Mouse (Mus musculus) urinary bladder, adult 2 months (tissue): ENCODE data around the gene Gzmk. TPM values are rescaled to one million over a fixed set of nuclear protein-coding genes. Genes with fewer than 3 reads are reported as not detected.

Experiments
- DNase-seq: peaks from one replicate; pipeline ENCODE4 v3.0.0; 2022; ENCODE audit warnings: low spot score
- polyA plus RNA-seq: library from polyadenylated mRNA; depleted of rRNA; stranded (reverse); fragments of >200 nt; gene quantifications from 2 replicates; pipeline ENCODE4 v1.2.3, GENCODE M21; 2012; rRNA removed

The Gzmk gene
- polyA plus RNA-seq, 1 experiment, result 0.23 TPM

DNA sequence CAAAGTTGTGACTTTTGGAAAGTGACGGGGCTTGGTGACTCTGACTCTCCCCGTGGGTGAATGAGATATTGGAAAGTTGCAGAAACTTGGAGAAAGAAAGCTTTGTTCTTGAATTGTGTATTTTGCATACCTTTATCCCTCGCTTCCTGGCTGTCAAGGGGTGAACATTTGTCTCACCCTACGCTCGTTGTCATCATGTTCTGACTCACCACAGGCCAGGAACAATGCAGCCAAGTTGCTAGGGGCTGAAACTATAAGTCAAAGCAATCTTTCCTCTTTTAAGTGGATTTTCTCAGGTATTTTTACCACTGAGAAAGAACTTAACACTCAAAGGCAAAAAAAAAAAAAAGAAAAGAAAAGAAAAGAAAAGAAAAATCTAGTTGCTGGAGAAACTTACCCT lies 22.6 kb downstream of the Gzmk start:
- DNase-seq, result no peak

DNA sequence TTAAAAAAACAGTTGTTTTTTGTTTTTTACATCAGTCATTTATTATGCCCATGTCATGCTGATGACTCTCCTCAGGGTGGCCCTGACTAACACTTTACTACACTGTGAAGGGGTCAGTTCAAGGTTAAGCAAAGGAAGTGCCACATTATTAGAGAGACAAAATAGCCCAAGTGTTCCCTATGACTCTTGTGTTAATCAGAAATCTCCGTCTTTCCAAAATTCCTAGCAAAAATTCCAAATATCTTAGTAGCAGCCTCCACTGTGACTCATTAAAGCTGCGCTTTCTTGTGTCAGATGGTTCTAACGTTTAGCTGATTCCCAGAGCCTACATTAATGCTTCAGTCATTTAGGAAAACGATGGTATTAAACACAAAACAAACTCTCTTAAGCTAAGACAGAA lies 23.5 kb downstream of the Gzmk start:
- no peak for DNase-seq

DNA sequence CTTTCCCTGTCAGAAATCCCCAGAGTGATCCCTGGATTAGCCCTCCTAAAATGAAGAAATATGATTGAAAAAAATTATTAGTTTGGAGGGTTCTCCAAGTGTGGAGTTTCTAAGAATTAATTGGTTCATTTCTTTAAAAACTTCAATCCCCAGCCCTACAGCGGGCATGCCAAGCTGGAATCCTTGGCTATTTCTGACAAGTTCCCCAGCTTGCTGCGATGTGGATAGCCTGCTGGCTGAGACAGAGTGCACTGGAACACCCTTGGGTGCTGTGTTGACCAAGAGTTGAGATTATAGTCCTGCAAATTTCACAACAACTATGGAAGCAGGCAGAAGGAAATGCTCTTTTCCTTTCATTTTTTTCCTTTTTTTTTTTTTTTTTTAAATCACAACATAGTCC lies 24.1 kb downstream of the Gzmk start:
- DNase-seq, result no peak

DNA sequence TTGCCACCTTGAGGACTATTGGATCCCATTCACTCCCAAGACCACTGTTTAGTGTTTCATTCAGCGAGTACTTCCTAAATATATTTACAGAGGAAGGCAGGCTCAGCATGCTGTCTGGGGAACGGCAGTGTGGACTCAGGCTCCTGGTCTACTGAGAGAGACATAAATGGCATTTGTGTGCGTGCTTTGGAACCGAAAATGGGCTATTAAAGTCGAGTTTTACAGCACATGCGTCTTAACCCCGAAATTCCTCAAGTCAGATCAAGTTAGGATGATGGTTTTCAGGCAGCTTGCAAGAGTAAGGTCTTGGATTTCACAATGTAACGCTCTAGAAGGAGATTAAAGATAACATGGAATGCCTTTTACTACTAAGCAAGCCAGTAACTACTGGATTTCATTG lies 25.0 kb downstream of the Gzmk start:
- no peak for DNase-seq

DNA sequence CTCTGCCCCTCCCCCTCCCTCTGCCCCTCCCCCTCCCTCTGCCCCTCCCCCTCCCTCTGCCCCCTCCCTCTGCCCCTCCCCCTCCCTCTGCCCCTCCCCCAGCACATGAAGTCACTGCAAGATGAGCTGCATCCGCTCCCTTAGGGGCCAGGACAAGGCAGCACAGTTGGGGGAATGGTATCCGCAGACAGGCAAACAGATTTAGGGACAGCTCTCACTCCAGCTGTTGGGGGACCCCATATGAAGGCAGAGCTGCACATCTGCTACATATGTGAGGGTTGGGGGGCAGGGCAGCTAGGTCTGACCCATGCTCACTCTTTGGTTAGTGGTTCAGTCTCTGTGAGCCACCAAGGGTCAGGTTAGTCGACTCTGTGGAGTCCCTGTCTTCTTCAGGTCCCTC lies 26.4 kb downstream of the Gzmk start:
- no peak for DNase-seq

DNA sequence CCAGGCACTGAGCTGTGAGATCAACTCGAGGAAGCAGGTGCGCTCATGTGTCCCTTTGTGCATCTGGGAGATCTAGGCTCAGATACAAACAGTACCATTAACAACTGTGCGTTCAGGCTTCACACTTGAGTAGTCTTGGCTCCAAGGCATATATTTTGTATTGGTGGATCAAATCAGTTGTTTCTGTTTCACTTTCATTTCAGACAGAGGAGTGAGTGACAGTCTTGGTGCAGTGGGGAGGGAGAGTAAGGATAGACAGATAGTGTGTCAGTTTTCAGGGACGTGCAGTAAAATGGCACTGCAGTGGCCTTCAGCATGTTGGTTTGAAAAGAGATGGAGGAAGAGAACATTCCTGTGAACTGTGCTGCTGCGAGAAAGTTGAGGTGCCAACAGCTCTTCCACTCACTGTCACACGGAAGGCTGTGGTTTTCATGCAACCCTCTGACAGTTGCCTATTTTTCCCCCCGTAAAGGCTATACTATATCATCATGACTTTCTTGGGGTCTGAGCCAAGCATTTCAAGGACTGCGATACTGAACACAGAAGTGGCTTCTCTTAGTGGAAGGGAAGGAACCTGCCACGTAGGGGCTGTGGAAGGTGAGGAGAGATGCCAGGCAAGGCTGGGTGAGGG lies 27.7 kb downstream of the Gzmk start:
- no peak for DNase-seq

DNA sequence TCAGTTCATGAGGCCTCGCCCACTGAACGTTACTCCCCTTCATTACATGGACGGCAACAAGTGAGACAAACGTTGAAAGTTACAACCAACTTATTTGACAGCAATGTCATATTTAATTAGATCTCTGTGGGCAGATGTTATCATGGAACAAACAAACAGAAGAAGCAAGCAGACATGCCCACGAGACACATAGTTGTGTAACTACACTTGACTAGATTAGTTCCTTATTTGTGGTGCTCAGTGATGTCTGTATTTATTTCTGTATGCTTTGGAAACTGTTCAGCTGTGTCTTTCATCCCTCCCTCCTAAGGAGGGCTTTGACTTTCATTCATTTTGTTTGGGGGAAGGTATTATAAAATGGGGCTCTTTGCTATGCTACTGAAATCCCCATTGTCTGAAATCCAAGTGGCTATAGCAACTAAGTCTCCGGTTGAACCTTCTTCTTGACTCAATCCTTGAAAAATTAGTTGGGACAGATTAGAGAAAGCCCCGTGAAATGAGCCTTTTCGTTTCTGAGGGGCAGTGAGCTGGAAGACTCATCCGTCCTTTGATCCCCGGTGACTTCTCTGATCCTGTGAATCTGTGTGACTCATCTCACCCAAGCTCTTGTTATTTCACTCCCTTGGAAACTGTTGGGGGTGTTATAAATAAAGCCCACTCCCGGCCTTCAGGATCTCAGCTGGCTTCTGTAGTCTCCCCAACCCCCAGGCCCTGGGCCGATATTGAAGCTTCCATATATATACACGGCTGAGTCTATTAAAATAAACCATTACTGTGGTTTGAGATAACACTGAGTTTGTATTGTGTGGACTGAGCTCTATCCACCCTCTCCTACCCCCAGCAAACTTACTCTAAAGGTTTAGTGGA lies 28.7 kb downstream of the Gzmk start:
- DNase-seq, result no peak

DNA sequence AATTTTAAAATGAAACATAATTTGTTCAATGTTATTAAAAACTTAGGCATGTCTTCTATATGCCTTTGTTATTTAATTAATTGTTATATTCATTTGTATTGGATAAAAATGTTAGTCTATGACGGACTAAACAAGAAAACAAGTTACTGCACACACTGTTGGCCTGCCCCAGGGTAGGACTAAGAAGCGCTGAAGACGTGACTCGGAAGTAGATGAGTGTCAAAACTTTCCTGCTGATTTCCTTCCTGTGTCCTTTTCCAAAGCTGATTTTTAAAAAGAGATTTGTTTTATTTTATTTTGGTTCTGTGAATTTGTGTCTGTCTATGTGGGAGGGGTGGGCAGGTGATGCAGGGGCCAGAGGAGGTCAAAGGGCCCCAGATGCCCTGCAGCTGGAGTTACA lies 42.0 kb downstream of the Gzmk start:
- no peak for DNase-seq

DNA sequence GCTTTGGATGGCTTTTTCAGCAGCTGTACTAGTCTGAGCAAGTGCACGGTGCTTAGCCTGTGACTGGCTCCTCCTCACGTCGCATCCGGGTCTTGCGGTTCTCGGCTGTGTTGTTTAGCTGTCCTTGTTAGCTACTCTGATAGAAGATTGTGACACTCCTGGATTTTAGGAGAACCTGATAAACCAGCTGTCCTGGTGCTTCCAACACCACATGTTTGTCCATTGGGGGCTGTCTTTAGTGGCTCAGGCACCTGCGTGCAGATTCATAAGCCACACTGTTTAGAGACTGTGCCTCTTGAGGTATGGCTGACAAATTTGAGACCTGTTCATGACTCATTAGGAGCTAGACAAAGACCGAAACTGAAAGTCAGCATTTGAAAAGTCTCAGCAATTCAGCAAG lies 42.4 kb downstream of the Gzmk start:
- DNase-seq, result peak; percentile 29

DNA sequence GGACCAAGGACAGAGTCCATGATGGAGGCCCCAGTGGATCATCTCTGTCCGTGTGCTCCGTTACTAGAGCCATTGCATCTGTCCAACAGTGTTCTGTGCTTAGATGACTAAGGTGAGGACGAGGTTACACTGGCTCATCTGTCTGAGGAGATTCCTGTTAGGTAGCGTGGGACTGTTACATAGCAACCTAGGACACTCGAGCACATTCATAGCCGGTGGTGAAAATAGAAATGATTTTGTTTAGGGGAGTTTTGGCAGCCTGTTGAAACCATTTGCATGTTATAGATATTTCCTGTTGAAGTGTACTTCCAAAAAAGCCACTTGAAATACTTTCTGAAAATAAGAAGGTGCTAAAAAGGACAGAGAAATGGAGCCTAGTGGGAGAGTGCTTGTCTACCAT lies 51.5 kb downstream of the Gzmk start:
- no peak for DNase-seq

DNA sequence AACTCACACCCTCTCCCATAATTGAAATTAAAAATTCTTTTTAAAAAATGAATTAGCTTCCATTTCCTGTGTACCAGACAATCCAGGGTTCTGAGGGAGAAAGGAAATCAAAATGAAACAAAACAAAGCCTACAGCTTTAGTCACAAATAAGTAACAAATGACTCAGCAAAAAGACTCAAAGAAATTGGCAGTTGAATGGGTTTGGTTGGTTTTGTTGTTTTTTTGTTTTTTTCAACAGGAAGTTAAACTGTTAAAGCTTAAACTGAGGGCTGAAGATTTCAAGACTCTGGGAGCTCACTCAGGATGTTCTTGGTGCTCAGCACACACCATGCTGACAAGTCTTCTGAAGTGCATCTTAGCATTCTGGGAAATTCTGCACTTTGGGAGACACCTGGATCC lies 55.5 kb downstream of the Gzmk start:
- DNase-seq, result no peak

DNA sequence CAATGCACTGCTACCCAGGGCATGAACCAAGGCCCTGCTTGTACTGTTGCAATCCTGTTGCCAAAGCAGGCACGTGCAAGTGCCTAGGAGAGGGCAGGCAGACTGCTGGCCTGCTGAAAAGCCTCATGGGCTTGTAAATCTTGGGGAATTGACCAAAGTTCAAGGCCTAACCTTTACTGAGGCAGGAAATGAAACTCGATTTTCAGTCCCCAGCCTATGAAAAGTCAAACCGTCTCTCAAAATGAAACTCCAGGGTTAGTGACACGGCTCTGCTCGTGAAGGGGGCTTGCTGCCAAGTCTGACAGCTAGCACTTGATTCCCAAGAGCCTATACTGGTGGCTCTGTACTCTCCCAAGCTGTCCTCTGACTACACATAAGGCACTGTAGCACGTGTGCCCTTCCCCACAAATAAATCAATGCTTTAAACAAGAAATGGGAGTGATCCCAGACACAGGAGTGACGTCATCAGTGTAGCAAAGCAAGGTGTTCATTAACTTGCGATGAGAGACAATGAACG lies 57.6 kb downstream of the Gzmk start:
- DNase-seq, result no peak

DNA sequence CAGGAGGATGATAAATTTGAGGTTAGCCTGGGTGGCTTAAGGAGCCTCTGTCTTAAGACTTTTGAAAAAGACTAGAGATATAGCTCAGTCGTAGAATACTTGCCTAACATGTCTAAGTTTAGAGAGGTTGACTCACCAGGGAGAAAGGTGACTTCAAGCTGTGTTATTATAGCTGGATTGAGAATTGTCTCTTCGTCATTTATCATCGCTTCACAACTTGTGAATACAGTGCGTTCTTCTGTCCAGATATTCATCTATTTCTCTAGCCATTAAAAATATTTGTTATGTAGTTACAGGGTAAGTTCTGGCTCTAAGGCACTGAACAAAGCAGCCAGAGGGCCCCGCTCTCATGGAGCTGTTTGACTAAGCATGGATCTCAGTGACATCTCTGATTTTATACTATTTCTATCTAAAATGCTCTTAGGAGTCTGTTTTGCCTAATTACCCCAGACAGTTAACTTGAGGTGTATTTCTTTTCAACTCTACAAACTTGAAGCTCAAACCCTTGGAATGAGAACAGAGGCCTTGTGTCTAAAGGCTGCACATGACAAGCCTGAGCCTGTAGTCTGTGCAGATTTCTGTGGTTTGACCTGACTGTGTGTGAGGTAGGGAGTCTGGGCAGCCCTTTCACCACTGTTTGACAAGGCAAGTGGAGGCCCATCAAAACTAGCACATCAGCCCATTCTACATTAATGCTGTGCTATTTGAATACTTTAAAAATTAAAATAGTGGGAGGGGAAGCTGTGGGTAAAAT lies 61.3 kb downstream of the Gzmk start:
- DNase-seq, result no peak

DNA sequence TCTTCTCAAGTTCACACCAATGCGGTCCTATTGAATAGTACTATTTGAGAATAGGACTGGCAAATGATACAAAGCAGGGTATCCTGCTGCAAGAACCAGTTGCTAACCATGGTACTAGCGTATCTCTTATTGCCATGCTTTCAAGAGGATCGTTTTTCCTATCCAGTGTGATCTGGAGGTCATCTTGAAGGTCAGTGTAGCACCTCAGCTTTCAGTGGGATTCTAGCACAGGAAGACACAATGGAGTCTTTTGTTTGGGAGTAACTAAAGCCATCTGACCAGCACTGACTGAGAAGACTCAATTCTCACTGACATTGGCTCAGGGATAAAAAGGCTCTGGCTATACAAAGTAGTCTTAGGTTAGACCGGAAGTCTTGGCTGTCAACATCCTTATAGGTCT lies 74.2 kb downstream of the Gzmk start:
- DNase-seq, result no peak

DNA sequence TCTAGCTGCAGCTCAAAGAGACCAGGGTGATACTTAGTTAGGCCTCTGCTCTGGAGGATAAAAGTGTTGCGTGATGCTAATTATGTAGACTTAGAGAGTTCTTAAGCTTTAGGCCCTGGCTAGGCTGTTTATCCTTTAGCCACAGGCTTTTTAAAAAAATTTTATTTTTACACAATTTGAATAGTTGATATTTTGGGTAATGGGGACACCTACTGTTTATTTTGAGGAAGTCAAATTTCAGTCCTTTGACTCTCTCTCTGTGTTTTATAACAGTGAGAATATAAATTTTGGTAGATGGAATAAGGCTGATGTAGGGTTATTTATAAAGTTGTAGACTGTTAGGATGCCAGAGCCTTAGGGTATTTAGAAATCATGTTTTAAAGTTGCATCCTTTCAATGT lies 86.1 kb downstream of the Gzmk start:
- DNase-seq, result no peak

DNA sequence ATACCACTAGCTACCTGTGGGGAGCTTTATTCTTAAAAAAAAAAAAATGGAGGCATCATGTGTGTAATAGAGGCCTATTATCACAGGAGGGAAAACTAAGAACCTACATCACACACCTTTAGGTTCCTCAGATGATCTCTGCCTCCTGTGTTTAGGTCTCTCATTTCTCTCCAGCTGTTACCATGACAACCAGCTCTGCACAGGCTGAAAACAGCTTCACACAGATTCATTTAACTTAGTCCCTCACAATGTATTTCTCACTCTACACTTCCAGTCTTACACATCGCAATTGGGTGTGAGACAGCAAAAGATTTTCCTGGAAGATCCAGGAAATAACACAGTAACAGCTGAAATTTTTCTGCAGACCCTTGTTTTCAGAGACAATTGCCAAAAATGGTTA lies 95.7 kb downstream of the Gzmk start:
- DNase-seq, result no peak

Other genes starting within 250 kb of the Gzmk start
- gene Ccno, start 238.1 kb downstream of the Gzmk start, polyA plus RNA-seq, result 0.57 and 0.67 TPM in 2 replicates
- 0.14 and 0.25 TPM in 2 replicates for gene Mcidas, start 232.1 kb downstream of the Gzmk start, polyA plus RNA-seq
- not detected in 2 replicates for gene Cdc20b, start 190.8 kb downstream of the Gzmk start, polyA plus RNA-seq
- 105 and 114 TPM in 2 replicates for gene Gpx8, start 179.5 kb downstream of the Gzmk start, polyA plus RNA-seq
- gene Gzma, start 124.9 kb downstream of the Gzmk start, polyA plus RNA-seq, result 4.0 and 5.1 TPM in 2 replicates
- 2.5 and 2.6 TPM in 2 replicates for gene Esm1, start 16.2 kb downstream of the Gzmk start, polyA plus RNA-seq
- gene BC067074, start 67.3 kb upstream of the Gzmk start, polyA plus RNA-seq, result 2.1 and 2.7 TPM in 2 replicates